Mouse (Mus musculus) E14TG2a.4 (cell line): Measurements from ENCODE around the gene Crp.

Experiments used
- H3K27me3 ChIP-seq: 2 replicates; pipeline ENCODE4 v1.6.1; 2014; ENCODE audit warnings: low read length, control low read depth; ENCODE audit not compliant: insufficient read depth
- H3K36me3 ChIP-seq: 2 replicates; pipeline ENCODE4 v1.6.1; 2014; ENCODE audit warnings: low read length, control low read depth; ENCODE audit not compliant: insufficient read depth
- H3K4me1 ChIP-seq: replicated peaks from 2 replicates; pipeline ENCODE4 v1.6.1; 2014; ENCODE audit warnings: low read depth, low read length, control low read depth
- H3K4me3 ChIP-seq: replicated peaks from 2 replicates; pipeline ENCODE4 v1.5.1; 2014; ENCODE audit warnings: mild to moderate bottlenecking, low read length
- H3K9me3 ChIP-seq: 2 replicates; pipeline ENCODE4 v1.6.1; 2014; ENCODE audit warnings: low read length, control low read depth
- CTCF ChIP-seq: conservative IDR thresholded peaks from 2 replicates; pipeline ENCODE4 v1.5.1; 2014; ENCODE audit warnings: low read length
- NANOG ChIP-seq: IDR thresholded peaks from 2 replicates; pipeline ENCODE4 v1.6.1; 2014; ENCODE audit warnings: borderline replicate concordance, low read length, mixed read lengths
- POU5F1 ChIP-seq: IDR thresholded peaks from 2 replicates; pipeline ENCODE4 v1.6.1; 2014; ENCODE audit warnings: low read length, borderline replicate concordance

The Crp gene

DNA sequence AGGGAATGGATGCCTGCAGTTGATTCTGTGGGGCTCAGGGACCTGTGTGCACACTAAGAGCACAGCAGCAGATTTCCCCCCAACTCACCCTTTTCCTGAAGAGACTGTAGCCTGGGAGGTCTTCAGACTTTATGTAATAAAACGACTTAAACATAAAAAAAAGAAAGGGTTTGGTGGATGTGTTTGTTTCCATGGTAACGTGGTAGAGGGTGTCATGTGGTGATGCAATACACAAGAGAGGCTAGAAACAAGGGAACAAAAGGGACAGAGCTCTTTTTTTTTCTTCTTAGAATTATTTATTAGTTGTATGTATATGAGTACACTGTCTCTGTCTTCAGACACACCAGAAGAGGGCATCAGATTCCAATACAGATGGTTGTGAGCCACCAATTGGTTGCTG lies 32.4 kb upstream of the Crp start:
- Histone ChIP-seq H3K4me3 (no peak overlapping the region), H3K9me3 (peaks cover 11% of the 10 kb centered on the region), H3K27me3 (no peaks in the 10 kb centered on the region), H3K4me1 (peaks cover 7% of the 10 kb centered on the region), H3K36me3 (no peaks in the 10 kb centered on the region)
- no peak for TF ChIP-seq POU5F1
- no peak for TF ChIP-seq NANOG
- TF ChIP-seq CTCF, result no peak

DNA sequence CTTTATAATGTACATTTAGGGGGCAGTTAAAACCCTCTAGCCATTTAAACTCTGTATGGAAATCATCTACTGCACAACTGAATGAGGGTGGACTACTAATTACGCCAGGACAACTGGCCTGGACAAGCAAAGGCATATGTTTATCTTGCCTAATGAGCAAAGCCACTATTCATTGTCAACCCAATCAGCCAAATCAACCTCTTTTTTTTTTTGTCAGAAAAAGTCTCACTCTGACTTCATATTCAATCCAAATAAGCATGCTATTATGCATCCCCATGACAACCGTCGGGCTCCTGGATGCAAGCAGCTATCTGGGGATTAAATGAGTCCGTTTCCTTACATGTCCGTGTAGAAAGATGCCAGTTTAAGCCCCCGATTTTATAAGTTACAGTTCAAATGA lies 30.3 kb upstream of the Crp start:
- no peaks in the 10 kb centered on the region for H3K36me3 ChIP-seq
- H3K9me3 ChIP-seq, result 0 out of 2 replicates have a peak, but pooled peaks cover 4% of the 10 kb centered on the region
- H3K27me3 ChIP-seq, result no peaks in the 10 kb centered on the region
- H3K4me1 ChIP-seq, result peaks cover 3% of the 10 kb centered on the region; the same call in 1 of the 2 replicates
- H3K4me3 ChIP-seq, result no peak overlapping the region
- TF ChIP-seq NANOG, result no peak

DNA sequence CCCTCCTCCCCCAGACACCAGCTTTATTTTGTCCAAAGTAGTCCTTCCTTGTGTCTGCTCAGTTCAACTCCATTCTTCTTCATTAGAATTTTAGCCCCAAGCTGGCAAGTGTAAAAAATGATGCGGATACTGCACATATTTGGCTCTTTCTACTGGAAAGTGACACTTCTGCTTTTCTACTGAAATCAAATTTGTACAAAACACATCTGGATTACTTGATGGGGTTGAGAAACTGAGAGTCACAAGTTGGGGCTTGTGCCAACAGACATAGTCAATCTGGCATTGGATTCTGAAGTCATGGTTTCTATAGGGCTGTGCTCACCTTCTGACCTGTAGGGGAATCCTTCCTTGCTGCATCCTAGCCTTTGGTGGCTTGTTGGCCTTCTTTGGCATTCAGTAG lies 27.1 kb upstream of the Crp start:
- TF ChIP-seq CTCF, result no peak
- TF ChIP-seq NANOG, result no peak
- TF ChIP-seq POU5F1, result no peak
- H3K9me3 ChIP-seq, result no peaks in the 10 kb centered on the region
- H3K27me3 ChIP-seq, result no peaks in the 10 kb centered on the region
- no peak overlapping the region for H3K4me3 ChIP-seq
- H3K4me1 ChIP-seq, result no peaks in the 10 kb centered on the region
- no peaks in the 10 kb centered on the region for H3K36me3 ChIP-seq

DNA sequence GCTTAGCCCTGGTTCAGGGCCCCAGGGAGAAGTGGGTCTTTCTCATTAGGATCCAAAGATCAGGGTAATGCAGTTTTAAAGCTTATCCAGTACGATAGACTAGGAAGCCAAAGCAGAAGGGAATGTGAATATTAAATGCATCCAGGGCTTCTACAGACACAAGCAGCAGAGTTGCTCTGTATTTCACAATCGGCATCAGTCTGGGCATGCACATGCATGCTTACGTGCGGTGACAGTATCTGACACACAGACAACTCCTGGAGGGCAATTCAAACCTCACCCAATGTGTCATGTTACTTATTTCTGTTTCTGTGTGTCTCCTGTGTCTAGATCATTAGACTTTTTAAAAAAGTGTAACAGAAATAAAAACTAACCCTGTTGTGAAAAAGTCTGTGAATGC lies 17.1 kb upstream of the Crp start:
- no peak overlapping the region for H3K4me3 ChIP-seq
- H3K36me3 ChIP-seq, result no peaks in the 10 kb centered on the region
- H3K9me3 ChIP-seq, result peaks cover 39% of the 10 kb centered on the region
- no peaks in the 10 kb centered on the region for H3K27me3 ChIP-seq
- TF ChIP-seq NANOG, result no peak
- no peak for TF ChIP-seq POU5F1
- TF ChIP-seq CTCF, result no peak
- peaks cover 13% of the 10 kb centered on the region for H3K4me1 ChIP-seq

DNA sequence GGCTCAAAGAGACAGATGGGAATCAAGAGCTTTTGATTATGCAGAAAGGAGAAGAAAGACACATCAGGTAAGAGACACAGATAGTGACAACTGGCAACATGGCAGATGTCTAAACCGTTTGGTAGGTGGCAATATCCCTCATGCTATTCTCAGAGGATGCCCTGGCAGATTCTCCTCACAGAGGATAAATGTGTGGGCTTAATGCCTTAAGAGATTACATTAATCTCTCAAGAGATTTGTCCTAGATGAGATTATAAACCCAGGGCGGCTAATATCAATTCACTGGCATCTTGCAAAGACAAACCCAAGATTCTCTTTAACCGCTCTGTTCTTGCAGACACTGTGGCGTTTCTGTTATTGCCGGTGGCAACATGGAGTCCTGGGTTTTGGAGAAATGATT lies 14.3 kb upstream of the Crp start:
- peaks cover 13% of the 10 kb centered on the region for H3K4me1 ChIP-seq
- no peaks in the 10 kb centered on the region for H3K36me3 ChIP-seq
- H3K9me3 ChIP-seq, result peaks cover 34% of the 10 kb centered on the region
- no peak overlapping the region for H3K4me3 ChIP-seq
- TF ChIP-seq NANOG (no peak), CTCF (no peak), POU5F1 (no peak)
- no peaks in the 10 kb centered on the region for H3K27me3 ChIP-seq

DNA sequence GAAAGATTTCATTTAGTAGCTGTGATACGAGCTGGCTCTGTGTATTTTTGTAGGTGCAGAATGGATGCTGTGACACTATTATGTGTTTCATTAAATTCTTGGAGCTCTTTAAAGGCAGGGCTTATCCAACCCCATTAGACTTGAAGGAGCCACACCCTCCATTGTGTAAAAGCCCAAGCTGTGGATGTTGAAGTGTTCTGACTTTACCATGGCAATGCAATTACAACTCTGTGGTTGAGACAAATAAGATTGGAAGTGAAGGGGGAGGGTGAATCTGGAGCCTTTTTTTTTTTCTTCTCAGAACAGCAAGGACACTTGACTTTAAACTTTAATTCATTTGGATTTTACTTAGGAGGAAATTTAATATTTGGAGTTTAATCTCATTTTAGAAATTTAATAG lies 13.9 kb upstream of the Crp start:
- Histone ChIP-seq H3K9me3 (peaks cover 30% of the 10 kb centered on the region), H3K36me3 (no peaks in the 10 kb centered on the region), H3K27me3 (no peaks in the 10 kb centered on the region), H3K4me3 (no peak overlapping the region), H3K4me1 (peaks cover 13% of the 10 kb centered on the region)
- TF ChIP-seq POU5F1 (no peak), NANOG (no peak), CTCF (no peak)

DNA sequence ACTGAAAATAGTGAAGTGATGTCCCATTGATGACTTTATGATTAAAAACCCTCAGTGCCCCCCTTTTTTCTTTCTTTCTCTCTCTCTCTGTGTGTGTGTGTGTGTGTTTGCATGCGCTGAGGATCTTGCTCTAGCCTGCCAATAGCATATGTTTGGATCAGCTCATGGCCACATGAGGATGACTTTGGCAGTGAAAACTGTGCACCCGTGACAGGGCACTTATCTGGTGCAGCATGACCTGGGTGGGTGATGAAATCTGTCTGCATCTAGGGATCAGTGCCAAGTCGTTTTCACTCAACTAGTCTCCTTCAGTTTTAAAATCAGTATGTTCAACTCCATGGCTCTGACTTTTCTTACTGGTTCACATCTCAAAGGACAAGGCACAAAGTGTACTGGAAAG lies 12.7 kb upstream of the Crp start:
- H3K27me3 ChIP-seq, result no peaks in the 10 kb centered on the region
- H3K36me3 ChIP-seq, result no peaks in the 10 kb centered on the region
- no peak for TF ChIP-seq POU5F1
- TF ChIP-seq CTCF, result no peak
- TF ChIP-seq NANOG, result no peak
- H3K9me3 ChIP-seq, result peaks cover 17% of the 10 kb centered on the region
- peaks cover 13% of the 10 kb centered on the region for H3K4me1 ChIP-seq
- H3K4me3 ChIP-seq, result no peak overlapping the region

DNA sequence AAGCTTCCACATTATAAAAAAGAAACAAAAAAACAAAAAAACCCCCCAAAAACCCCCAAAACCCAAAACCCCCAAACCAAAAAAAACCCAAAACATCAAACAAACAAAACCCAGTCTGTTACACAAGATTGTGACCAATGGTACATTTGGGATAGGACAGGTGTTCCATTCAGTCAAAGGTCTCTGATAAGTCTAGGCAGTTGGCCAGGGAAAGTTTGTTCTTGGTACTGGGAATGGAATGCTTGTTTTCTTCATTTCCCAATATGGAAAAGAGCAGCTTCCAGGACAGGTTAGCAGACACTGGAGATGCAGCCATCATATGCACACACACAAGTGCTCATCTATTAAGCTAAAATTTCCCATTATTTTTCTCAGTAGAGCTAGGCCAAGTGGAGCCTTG lies 433 bp upstream of the Crp start:
- Histone ChIP-seq H3K9me3 (no peaks in the 10 kb centered on the region), H3K4me1 (peaks cover 5% of the 10 kb centered on the region), H3K4me3 (no peak overlapping the region), H3K36me3 (no peaks in the 10 kb centered on the region), H3K27me3 (no peaks in the 10 kb centered on the region)
- no peak for TF ChIP-seq POU5F1
- no peak for TF ChIP-seq CTCF
- no peak for TF ChIP-seq NANOG

DNA sequence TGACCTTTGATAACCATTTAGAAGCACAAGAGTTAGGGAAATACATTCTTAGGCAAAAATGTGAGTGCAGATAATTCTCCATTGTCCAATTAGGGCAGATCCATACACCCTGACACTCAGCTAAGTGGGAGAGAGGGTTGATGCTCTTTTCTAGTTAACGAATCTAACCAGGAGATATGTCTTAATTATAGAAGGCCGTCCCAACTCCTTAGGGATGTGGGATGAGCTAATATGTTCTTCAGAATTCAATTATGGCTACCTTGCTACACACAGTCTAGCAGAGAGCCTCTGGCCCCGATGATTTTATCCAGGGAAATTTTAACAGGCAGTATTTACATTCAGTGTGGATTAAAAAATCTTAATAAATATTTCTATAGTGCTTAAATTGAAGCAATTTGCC lies 3.0 kb downstream of the Crp start:
- no peaks in the 10 kb centered on the region for H3K27me3 ChIP-seq
- H3K4me1 ChIP-seq, result peaks cover 5% of the 10 kb centered on the region
- TF ChIP-seq NANOG, result no peak
- no peak for TF ChIP-seq CTCF
- TF ChIP-seq POU5F1, result no peak
- H3K4me3 ChIP-seq, result no peak overlapping the region
- no peaks in the 10 kb centered on the region for H3K36me3 ChIP-seq
- H3K9me3 ChIP-seq, result no peaks in the 10 kb centered on the region
